Mouse (Mus musculus) hindbrain, embryonic 15.5 days (tissue): ENCODE data around the gene Fgfbp1. TPM values are rescaled to one million over a fixed set of nuclear protein-coding genes. Genes with fewer than 3 reads are reported as not detected.

Experiments used
- ATAC-seq: fragments of 200-750 bp; cut with Nextera tagmentation; 2 replicates; pipeline ENCODE4 v1.8.0; 2017; ENCODE audit warnings: low read depth, moderate number of reproducible peaks, moderate TSS enrichment; ENCODE audit not compliant: low FRiP score
- H3K27ac ChIP-seq: fragments of 300-500 bp; sonication (generic); replicated peaks from 2 replicates; pipeline ENCODE4 v1.5.1; 2015; ENCODE audit warnings: mild to moderate bottlenecking, inconsistent platforms
- H3K27me3 ChIP-seq: fragments of 300-500 bp; sonication (generic); 2 replicates; pipeline ENCODE4 v1.6.1; 2015; ENCODE audit warnings: control low read depth, inconsistent platforms
- H3K36me3 ChIP-seq: fragments of 300-500 bp; sonication (generic); 2 replicates; pipeline ENCODE4 v1.6.1; 2015; ENCODE audit warnings: control low read depth, inconsistent platforms
- H3K4me1 ChIP-seq: fragments of 300-500 bp; sonication (generic); replicated peaks from 2 replicates; pipeline ENCODE4 v1.6.1; 2015; ENCODE audit warnings: control low read depth, inconsistent platforms
- H3K4me2 ChIP-seq: fragments of 300-500 bp; sonication (generic); 2 replicates; pipeline ENCODE4 v1.6.1; 2015; ENCODE audit warnings: moderate library complexity, mild to moderate bottlenecking, inconsistent platforms
- H3K4me3 ChIP-seq: fragments of 300-500 bp; sonication (generic); 2 replicates; pipeline ENCODE4 v1.5.1; 2015; ENCODE audit warnings: mild to moderate bottlenecking, inconsistent platforms
- H3K9ac ChIP-seq: fragments of 300-500 bp; sonication (generic); 2 replicates; pipeline ENCODE4 v1.6.1; 2015; ENCODE audit warnings: inconsistent platforms
- H3K9me3 ChIP-seq: fragments of 300-500 bp; sonication (generic); 2 replicates; pipeline ENCODE4 v1.6.1; 2016; ENCODE audit warnings: control low read depth, inconsistent platforms
- WGBS: fragments of 180-500 bp; shearing (Covaris S2); methylation state at CpG from one replicate; pipeline ENCODE4 v1.1.7; 2015; 5-methylcytosine and 5-hydroxymethylcytosine counted together
- polyA plus RNA-seq: library from polyadenylated mRNA; unstranded; fragments of >200 nt; fragmentation: Nextera tagmentation; extraction: Ambion mirVana; gene quantifications from 2 replicates; pipeline ENCODE4 v1.2.1, GENCODE M21; 2015

Fgfbp1 gene
- 8.5 and 12.7 TPM in 2 replicates for polyA plus RNA-seq

DNA sequence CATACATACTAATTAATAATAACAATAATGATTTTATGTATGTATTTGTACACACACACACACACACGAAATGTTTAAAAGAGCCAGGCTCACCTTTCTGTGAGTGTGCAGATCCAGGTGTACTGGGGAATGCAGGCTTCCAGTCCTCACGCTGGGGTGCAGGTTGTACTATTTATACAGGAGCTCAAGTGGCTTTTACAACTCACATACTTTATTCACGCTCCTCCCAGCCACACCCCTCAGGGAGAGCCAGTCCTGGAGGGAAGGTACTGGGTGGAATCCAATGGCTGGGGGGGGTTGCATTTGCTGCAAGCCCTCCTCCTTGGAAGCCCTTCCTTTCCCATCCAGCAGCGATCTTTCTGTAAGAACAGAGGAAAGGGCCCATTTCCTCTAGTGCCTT, at the start of gene Fgfbp1:
Gene Fgfbp1, minus strand, starts transcription at position 160 of the 400 bp plus-strand sequence.
- H3K4me3 ChIP-seq = no peak within 1 kb of the TSS

DNA sequence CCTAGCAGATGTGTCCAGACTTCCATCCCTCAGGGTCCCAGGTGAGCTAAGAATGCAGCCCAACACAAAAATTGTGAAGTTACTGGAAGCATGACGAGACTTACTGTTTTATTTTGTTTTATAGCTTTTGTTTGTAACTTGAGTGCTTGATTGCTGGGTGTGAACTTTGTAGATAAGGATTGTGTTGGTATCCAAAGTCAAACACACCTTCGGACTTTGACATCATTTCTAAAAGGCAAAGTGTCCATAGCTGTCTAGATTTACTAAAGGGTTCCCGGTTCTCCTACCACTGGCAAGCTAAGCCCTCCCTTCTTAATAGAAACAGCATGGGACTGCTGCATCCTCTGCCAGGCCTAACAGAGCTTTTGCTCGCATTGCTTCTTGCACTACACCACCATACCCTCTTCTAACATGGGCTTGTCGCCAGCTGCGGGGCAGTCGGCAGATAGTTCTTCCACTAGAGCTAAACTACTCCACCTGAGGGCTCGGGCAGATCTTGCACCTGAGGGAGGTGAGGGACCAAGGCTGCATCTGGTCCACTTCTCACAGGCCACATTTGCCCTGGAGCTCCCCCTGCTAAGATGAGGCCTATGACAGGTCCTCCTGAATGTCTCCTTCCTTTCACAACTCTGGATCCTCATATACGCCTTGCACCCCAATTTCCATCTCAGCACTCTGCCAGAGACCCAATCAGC, 16.9 kb upstream of the Fgfbp1 start:
- H3K4me3 ChIP-seq = no peak overlapping the region
- WGBS = 95% methylated on average over 9 of the region's 9 CpGs
- H3K4me2 ChIP-seq = no peak overlapping the region

More for the DNA sequence above, at the start of gene Fgfbp1:
- no peak within 1 kb of the TSS for H3K27ac ChIP-seq
- ATAC-seq = no peak
- no peaks in the 10 kb centered on the region for H3K36me3 ChIP-seq
- WGBS = 59% methylated on average over 4 of the region's 4 CpGs
- no peak within 1 kb of the TSS for H3K9ac ChIP-seq
- no peaks in the 10 kb centered on the region for H3K27me3 ChIP-seq
- no peaks in the 10 kb centered on the region for H3K4me1 ChIP-seq
- no peaks in the 10 kb centered on the region for H3K9me3 ChIP-seq
- H3K4me2 ChIP-seq = no peak within 1 kb of the TSS

DNA sequence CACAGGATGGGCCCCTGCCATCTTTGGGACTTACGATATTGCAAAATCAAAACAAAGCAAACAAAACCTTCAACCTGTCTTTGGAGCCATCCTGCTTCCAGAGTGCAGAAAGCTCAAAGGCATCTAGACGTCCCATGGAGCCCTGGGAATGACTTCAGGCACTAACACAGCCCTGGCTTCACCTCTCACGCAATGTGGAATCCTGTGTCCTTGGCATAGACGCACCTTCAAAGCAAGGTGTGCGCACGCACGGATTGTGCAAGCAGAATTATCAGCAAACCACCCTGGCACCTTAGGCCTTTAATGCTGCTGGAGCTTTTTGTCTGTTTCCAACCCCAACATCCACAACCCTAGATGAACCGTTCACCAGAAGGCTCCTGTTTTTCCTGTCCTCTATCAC, 16.0 kb upstream of the Fgfbp1 start:
- Histone ChIP-seq H3K27ac (no peak overlapping the region), H3K9ac (no peak overlapping the region), H3K4me2 (no peak overlapping the region), H3K4me3 (no peak overlapping the region), H3K4me1 (no peaks in the 10 kb centered on the region), H3K9me3 (no peaks in the 10 kb centered on the region), H3K27me3 (no peaks in the 10 kb centered on the region), H3K36me3 (no peaks in the 10 kb centered on the region)
- 93% methylated on average over 8 of the region's 8 CpGs for WGBS
- no peak for ATAC-seq

More for the DNA sequence above, 16.9 kb upstream of the Fgfbp1 start:
- ATAC-seq = no peak
- Histone ChIP-seq H3K9ac (no peak overlapping the region), H3K27me3 (no peaks in the 10 kb centered on the region), H3K36me3 (no peaks in the 10 kb centered on the region), H3K4me1 (no peaks in the 10 kb centered on the region), H3K9me3 (no peaks in the 10 kb centered on the region), H3K27ac (no peak overlapping the region)

DNA sequence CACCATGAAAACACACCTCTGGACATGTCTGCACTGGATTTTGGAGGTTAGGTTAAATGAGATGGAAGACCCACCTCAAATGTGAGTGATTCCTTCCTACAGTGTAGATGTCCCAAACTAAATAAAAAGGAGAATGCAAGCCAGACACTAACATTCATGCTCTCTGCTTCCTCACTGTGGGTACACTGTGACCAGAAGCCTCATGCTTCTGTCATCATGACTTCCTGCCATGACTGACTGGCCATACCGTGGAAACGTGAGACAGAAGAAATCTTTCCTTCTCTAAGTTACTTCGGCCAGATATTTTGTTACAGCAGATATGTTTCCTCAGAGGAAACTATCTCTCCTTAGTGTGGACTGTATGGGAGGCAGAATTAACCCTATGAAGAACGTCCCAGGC, 14.6 kb upstream of the Fgfbp1 start:
- WGBS = 90% methylated on average over 4 of the region's 4 CpGs
- no peak for ATAC-seq
- Histone ChIP-seq H3K9me3 (no peaks in the 10 kb centered on the region), H3K4me2 (no peak overlapping the region), H3K4me1 (no peaks in the 10 kb centered on the region), H3K36me3 (no peaks in the 10 kb centered on the region), H3K4me3 (no peak overlapping the region), H3K9ac (no peak overlapping the region), H3K27me3 (no peaks in the 10 kb centered on the region), H3K27ac (no peak overlapping the region)

DNA sequence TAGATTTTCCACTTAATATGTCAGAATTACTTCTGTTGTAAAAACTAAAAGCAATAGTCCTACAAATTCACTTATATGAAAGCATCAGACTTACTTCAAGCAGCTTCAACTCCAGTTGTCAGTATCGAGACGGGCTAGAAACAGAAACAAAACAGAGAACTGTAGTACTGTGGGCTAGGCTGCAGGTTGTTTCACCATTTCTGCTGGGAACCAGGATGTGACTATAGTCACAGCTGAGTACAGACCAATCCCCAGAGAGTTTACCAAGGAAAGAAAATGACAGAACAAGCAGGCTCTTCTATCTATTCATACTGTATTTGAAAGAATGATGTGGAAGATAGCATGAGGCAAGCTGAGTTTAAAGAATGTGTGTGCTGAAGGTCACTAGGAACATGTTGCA, 13.4 kb upstream of the Fgfbp1 start:
- H3K36me3 ChIP-seq = no peaks in the 10 kb centered on the region
- H3K9me3 ChIP-seq = no peaks in the 10 kb centered on the region
- H3K4me3 ChIP-seq = no peak overlapping the region
- WGBS = 96% methylated on average over 2 of the region's 2 CpGs
- H3K4me2 ChIP-seq = no peak overlapping the region
- no peak overlapping the region for H3K27ac ChIP-seq
- H3K4me1 ChIP-seq = no peaks in the 10 kb centered on the region
- H3K27me3 ChIP-seq = no peaks in the 10 kb centered on the region
- ATAC-seq = no peak
- H3K9ac ChIP-seq = no peak overlapping the region

DNA sequence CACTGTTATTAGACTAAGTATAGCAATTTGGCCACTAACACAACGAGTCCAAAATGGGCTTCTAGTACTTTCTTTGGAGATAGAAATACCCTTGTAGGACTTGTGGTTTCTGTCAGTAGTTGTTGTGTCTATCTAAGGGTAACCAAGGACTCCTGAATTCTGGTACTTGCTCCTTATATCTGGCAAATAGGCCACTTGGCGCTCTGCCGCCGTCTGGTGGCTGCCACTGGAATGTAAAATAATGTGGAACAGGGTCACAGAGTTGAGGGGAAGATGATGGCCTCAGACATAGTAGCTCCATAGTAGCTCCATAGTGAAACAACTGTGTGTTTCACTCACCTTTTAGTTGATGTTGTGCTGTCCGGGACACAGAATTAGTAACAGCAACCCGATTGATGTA, 8.7 kb upstream of the Fgfbp1 start:
- Histone ChIP-seq H3K4me2 (no peak overlapping the region), H3K27me3 (no peaks in the 10 kb centered on the region), H3K4me1 (no peaks in the 10 kb centered on the region), H3K9ac (no peak overlapping the region), H3K4me3 (no peak overlapping the region), H3K9me3 (no peaks in the 10 kb centered on the region), H3K27ac (no peak overlapping the region), H3K36me3 (no peaks in the 10 kb centered on the region)
- WGBS = 56% methylated on average over 6 of the region's 6 CpGs
- no peak for ATAC-seq

DNA sequence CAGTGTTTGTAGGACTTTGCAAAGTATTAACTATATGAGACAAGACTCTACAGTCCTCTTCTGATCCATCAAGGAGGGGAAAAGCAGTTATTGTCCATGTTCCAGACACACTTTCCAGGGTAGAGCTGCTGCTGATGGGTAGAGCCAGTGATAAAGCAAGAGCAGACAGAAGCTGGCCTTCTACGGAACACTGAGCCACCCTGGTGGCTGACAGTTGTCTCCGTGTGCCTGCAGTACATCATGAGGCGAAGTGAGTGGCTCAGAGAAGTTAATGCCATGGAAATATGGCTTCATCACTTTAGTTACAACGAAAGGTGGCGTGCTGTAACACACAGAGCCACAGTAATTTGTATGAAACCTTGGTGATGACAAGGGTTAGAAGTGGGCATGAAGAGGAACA, 7.4 kb upstream of the Fgfbp1 start:
- Histone ChIP-seq H3K9ac (no peak overlapping the region), H3K36me3 (no peaks in the 10 kb centered on the region), H3K4me3 (no peak overlapping the region), H3K9me3 (no peaks in the 10 kb centered on the region), H3K4me1 (no peaks in the 10 kb centered on the region), H3K27ac (no peak overlapping the region), H3K4me2 (no peak overlapping the region), H3K27me3 (no peaks in the 10 kb centered on the region)
- WGBS = 83% methylated on average over 5 of the region's 5 CpGs
- ATAC-seq = no peak

DNA sequence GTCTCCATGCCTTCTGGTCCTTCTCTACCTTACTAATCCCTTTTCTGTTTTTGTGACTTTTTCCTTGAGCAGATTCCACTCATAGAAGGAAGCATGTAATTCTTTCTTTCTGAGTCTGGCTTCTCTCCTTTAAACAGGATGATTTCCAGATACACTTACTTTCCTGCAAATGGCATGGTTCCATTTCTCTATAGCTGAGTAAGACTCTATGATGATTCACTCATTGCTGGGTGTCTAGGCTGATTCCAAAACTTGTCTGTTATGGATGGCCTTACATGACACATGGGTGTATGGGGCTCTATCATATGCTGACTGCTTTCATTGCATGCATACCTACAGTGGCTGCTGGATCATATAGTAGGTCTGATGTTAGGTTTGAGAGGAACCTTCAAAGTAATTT, 4.6 kb upstream of the Fgfbp1 start:
- H3K9ac ChIP-seq = no peak overlapping the region
- H3K9me3 ChIP-seq = no peaks in the 10 kb centered on the region
- no peaks in the 10 kb centered on the region for H3K36me3 ChIP-seq
- ATAC-seq = no peak
- H3K4me2 ChIP-seq = no peak overlapping the region
- no peaks in the 10 kb centered on the region for H3K4me1 ChIP-seq
- no peak overlapping the region for H3K4me3 ChIP-seq
- H3K27me3 ChIP-seq = no peaks in the 10 kb centered on the region
- H3K27ac ChIP-seq = no peak overlapping the region

DNA sequence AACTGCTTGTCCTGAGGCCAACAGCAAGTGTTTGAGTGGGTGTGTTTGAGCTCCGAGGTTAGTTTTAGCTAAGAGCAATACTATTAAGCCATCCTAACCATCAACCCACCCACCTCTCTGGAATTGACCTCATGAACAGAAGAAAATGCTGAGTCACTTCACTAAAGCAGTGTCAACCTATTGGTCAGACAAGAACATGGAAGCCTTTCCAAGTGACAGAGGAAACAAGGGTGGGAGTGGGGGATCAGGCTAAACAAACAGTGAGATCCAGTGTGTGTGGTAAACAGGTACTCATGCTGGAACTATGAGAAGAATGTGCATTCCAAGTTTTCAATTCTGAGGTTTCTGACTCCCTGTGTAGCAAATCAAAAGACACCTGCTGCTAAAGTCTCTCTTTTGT, 1.3 kb upstream of the Fgfbp1 start:
- Histone ChIP-seq H3K36me3 (no peaks in the 10 kb centered on the region), H3K4me2 (no peak overlapping the region), H3K4me3 (no peak overlapping the region), H3K27ac (no peak overlapping the region), H3K9ac (no peak overlapping the region), H3K27me3 (no peaks in the 10 kb centered on the region), H3K4me1 (no peaks in the 10 kb centered on the region), H3K9me3 (no peaks in the 10 kb centered on the region)
- ATAC-seq = no peak
- WGBS = 40% methylated on average over 1 of the region's 1 CpGs

DNA sequence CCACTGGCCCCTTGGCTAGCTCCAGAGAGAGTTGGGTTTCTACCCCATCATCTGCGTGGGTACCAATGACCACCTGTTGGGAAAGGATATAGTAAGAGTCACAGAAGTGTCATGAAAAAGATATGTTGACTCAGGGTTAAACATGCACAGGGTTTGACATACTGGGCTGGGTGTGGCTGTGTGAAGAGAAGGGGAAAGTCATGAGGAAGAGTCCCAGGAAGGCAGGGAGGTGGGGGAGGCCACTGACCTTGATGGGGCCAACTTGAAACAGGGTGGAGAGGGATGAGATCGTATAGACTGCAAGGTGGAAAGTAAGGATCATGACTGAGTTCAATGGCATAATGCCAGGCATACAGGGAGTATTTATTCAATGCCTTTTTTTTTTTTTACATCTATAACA, 1.2 kb downstream of the Fgfbp1 start:
- Histone ChIP-seq H3K27ac (no peak overlapping the region), H3K9ac (no peak overlapping the region), H3K9me3 (no peaks in the 10 kb centered on the region), H3K4me3 (no peak overlapping the region), H3K4me1 (no peaks in the 10 kb centered on the region), H3K36me3 (no peaks in the 10 kb centered on the region), H3K27me3 (no peaks in the 10 kb centered on the region), H3K4me2 (no peak overlapping the region)
- 83% methylated on average over 2 of the region's 2 CpGs for WGBS
- no peak for ATAC-seq

DNA sequence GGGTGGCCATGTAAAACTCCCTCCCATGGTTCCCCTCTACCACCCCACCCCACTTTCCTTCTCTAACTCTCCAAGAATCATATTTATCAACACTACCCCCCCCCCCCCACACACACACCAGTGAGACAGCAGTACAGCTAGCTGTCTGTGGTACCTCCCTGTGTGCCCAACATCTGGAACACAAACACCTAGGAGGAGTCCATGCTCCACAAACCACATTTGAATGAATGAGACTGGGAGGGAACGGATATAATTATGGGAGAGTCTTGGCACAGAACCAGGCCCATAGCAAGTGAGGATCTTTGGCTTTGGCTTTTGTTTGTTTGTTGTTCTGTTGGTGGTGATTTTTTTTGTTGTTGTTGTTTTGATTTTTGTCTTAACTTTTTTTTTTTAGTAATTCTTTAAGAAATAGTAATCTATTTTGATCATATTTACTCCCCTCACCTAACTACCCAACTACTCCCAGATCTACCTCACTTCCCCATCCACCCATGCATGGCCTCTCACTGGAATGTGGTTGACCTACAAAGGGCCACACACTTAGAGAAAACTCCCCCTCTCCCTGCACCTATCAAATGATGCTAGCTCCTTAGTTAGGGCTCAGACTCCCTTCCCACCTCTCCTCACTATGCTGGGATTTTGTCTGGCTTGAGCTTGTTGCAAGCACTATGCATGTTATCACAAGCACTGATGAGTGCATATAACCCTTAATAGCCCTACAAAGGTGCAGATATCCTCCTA, 4.6 kb downstream of the Fgfbp1 start:
- no peaks in the 10 kb centered on the region for H3K36me3 ChIP-seq
- no peaks in the 10 kb centered on the region for H3K4me1 ChIP-seq
- H3K9me3 ChIP-seq = no peaks in the 10 kb centered on the region
- no peaks in the 10 kb centered on the region for H3K27me3 ChIP-seq
- no peak overlapping the region for H3K27ac ChIP-seq
- H3K4me3 ChIP-seq = no peak overlapping the region
- H3K9ac ChIP-seq = no peak overlapping the region
- 52% methylated on average over 1 of the region's 1 CpGs for WGBS
- ATAC-seq = no peak
- H3K4me2 ChIP-seq = no peak overlapping the region

DNA sequence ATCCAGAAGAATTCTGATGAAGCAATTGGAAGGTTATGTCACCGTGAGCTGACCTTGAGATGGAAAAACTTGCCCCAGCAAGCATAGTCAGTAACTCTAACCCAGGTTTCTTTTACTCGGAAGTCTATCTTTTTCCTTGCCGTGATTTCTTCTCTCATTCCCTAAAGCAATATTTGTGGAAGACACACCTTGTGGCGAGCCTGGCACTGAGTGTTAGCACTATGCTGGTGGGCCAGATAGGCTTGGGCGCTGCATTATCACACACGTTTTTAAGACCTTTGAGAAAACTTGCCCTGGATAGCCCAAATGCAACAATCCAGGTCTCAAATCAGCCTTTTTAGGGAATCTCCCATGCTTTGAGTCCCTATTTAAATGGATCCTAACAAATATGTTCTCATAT, 7.4 kb downstream of the Fgfbp1 start:
- Histone ChIP-seq H3K36me3 (no peaks in the 10 kb centered on the region), H3K9me3 (no peaks in the 10 kb centered on the region), H3K4me3 (no peak overlapping the region), H3K9ac (no peak overlapping the region), H3K27ac (no peak overlapping the region), H3K4me2 (no peak overlapping the region), H3K4me1 (no peaks in the 10 kb centered on the region), H3K27me3 (no peaks in the 10 kb centered on the region)
- 88% methylated on average over 6 of the region's 6 CpGs for WGBS
- no peak for ATAC-seq
